Mouse (Mus musculus) G1E (cell line): ENCODE measurements at regions not wholly inside any gene's neighbourhood (a gene's known extent, or its start where the extent isn't known, plus 50 kb on each side); places are given as distances from the start of the nearest gene placed in this dataset.

Experiments used
- CTCF ChIP-seq: IDR thresholded peaks from 2 replicates; pipeline ENCODE4 v1.5.1; 2012; ENCODE audit warnings: low read depth, low read length, inconsistent platforms, mixed read lengths
- GATA1 ChIP-seq: IDR thresholded peaks from 2 replicates; pipeline ENCODE4 v1.6.1; 2012; ENCODE audit warnings: borderline replicate concordance, low read length, inconsistent platforms, mixed read lengths
- GATA2 ChIP-seq: IDR thresholded peaks from 2 replicates; pipeline ENCODE4 v1.6.1; 2012; ENCODE audit warnings: low read depth, low read length, inconsistent platforms, borderline replicate concordance
- POLR2AphosphoS5 ChIP-seq: IDR thresholded peaks from 2 replicates; pipeline ENCODE4 v1.6.1; 2012; ENCODE audit warnings: low read depth, low read length, inconsistent platforms; ENCODE audit not compliant: insufficient replicate concordance
- TAL1 ChIP-seq: conservative IDR thresholded peaks from 2 replicates; pipeline ENCODE4 v1.6.1; 2012; ENCODE audit warnings: low read depth, low read length, inconsistent platforms, mixed read lengths

GRCm38 (mm10) chr4:107739789-107740405 is 55.9 kb upstream of the Dmrtb1 start:
- TF ChIP-seq CTCF = no peak
- no peak for TF ChIP-seq POLR2AphosphoS5
- no peak for TF ChIP-seq TAL1
- TF ChIP-seq GATA1 = no peak
- no peak for TF ChIP-seq GATA2
